Mouse (Mus musculus) testis, adult 2 months (tissue): ENCODE measurements around the gene Mmp8.

Experiments
- CTCF ChIP-seq: fragments of 200-500 bp; IDR thresholded peaks from 2 replicates; pipeline ENCODE4 v1.5.1; 2012; ENCODE audit warnings: low read depth, mild to moderate bottlenecking, inconsistent platforms, low read length, moderate library complexity; ENCODE audit not compliant: control insufficient read depth, insufficient read depth, insufficient replicate concordance
- POLR2A ChIP-seq: fragments of 200-500 bp; IDR thresholded peaks from 2 replicates; pipeline ENCODE4 v1.6.1; 2012; ENCODE audit warnings: low read depth, mild to moderate bottlenecking, inconsistent platforms, low read length, moderate library complexity; ENCODE audit not compliant: control insufficient read depth

DNA sequence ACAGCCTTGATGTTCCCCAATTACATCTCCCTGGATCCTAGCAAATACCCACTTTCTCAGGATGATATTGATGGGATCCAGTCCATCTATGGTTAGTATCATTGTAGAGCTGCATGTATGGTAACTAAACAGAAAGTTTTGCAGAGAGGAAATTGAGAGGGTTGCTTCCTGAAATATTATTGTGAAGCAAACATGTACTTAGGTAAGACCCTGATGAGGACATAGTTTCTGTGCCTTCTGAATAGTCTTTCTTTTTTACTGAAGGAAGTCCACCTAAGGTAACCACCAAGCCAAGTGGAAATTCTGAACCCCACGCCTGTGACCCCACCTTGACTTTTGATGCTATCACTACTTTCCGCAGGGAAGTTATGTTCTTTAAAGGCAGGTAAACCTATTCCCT, 19.1 kb downstream of the Mmp8 start:
- TF ChIP-seq POLR2A (no peak), CTCF (no peak)
